In genomic region chrX:103674674-103675073, GRCm38 (mm10) we compare ENCODE assay signal across 13 mouse cellular contexts. TPM values are rescaled to one million over a fixed set of nuclear protein-coding genes. Genes with fewer than 3 reads are reported as not detected.
A peak's percentile ranks its signal among the peaks of the same experiment; 100 is the strongest.
DNase-seq lines count a peak whose midpoint lies in the region; ATAC-seq and TF ChIP-seq lines count a peak whose summit lies in the region.
"Had no signal": no experiment of that assay in that cellular context is flagged by ENCODE, and none has a peak within 500 bp of the region (broad histone marks: within the 10 kb centered on the region; RNA-seq: fewer than 3 reads in every experiment).

No protein-coding gene starts in this region.

- H3K4me3 ChIP-seq in forebrain, postnatal 0 days (ENCODE audit: low read depth, low read length), result no peak overlapping the region
- H3K4me3 ChIP-seq in forebrain, embryonic 15.5 days, result no peak overlapping the region
- no peak overlapping the region for H3K4me3 ChIP-seq in layer of hippocampus, adult 2 months
- H3K4me3 ChIP-seq in MEL (ENCODE audit: control insufficient read depth in 1 of 2, insufficient read depth in 1 of 2, low read depth in 2 of 2, low read length in 2 of 2), result no peak overlapping the region
- H3K4me3 ChIP-seq: forebrain, embryonic 10.5 days; heart, embryonic 15.5 days; limb, embryonic 13.5 days had no signal

- WGBS in forebrain, postnatal 0 days, result 25% methylated on average over 2 of the region's 2 CpGs
- WGBS in forebrain, embryonic 15.5 days, result 29% methylated on average over 2 of the region's 2 CpGs

- no peak overlapping the region for H3K9ac ChIP-seq in forebrain, postnatal 0 days
- no peak overlapping the region for H3K9ac ChIP-seq in forebrain, embryonic 15.5 days (replicated peaks)
- no peak overlapping the region for H3K9ac ChIP-seq in MEL (ENCODE audit: control insufficient read depth, low read depth, low read length, poor library complexity, severe bottlenecking)
- H3K9ac ChIP-seq: heart, embryonic 15.5 days; limb, embryonic 13.5 days had no signal

- no peaks in the 10 kb centered on the region for H3K27me3 ChIP-seq in forebrain, postnatal 0 days (ENCODE audit: insufficient read depth, low read length)
- 0 out of 2 replicates have a peak, but pooled peaks cover 2% of the 10 kb centered on the region for H3K27me3 ChIP-seq in forebrain, embryonic 15.5 days
- H3K27me3 ChIP-seq in MEL (ENCODE audit: control insufficient read depth in 1 of 2, insufficient read depth in 2 of 2, low read length in 2 of 2), result no peaks in the 10 kb centered on the region

- no peak for TF ChIP-seq EP300 in MEL (IDR thresholded peaks at IDR 0.05; ENCODE audit: low read depth in 1 of 2, low read length in 2 of 2)

- H3K36me3 ChIP-seq in forebrain, postnatal 0 days (ENCODE audit: insufficient read depth), result no peaks in the 10 kb centered on the region
- H3K36me3 ChIP-seq in forebrain, embryonic 15.5 days, result no peaks in the 10 kb centered on the region
- no peaks in the 10 kb centered on the region for H3K36me3 ChIP-seq in MEL (ENCODE audit: control insufficient read depth in 1 of 2, insufficient read depth in 2 of 2, low read length in 2 of 2)
- H3K36me3 ChIP-seq: forebrain, embryonic 10.5 days; heart, embryonic 15.5 days; limb, embryonic 13.5 days had no signal

- no peak for DNase-seq in forebrain, postnatal 0 days
- no peak for DNase-seq in layer of hippocampus, adult 2 months (ENCODE audit: low spot score in 2 of 2)
- DNase-seq in layer of hippocampus, postnatal 25 days (ENCODE audit: extremely low spot score in 1 of 2, low spot score in 1 of 2), result no peak
- DNase-seq in MEL (ENCODE audit: low read depth, low spot score), result no peak
- peak; percentile 52 for DNase-seq in gonadal fat pad, adult 2 months (ENCODE audit: low read depth)
- DNase-seq in T-cell, adult 2 months (ENCODE audit: low spot score), result no peak
- DNase-seq: right cerebral cortex, postnatal 4 days had no signal

- peak; percentile 56 for TF ChIP-seq CTCF in forebrain, postnatal 0 days (IDR thresholded peaks at IDR 0.05; ENCODE audit: low read depth)
- TF ChIP-seq CTCF in layer of hippocampus, adult 2 months (conservative IDR thresholded peaks at IDR 0.05), result peak; percentile 71
- TF ChIP-seq CTCF in MEL (IDR thresholded peaks at IDR 0.05 in 2 of 3, conservative IDR thresholded peaks at IDR 0.05 in 1 of 3; ENCODE audit: control insufficient read depth in 1 of 3, insufficient read depth in 1 of 3, low read depth in 2 of 3, low read length in 3 of 3, poor library complexity in 1 of 3, severe bottlenecking in 1 of 3), result peak in 1 of 3 experiments; percentile 18; a peak in 1 of 6 replicates

- peak; percentile 22 for TF ChIP-seq RAD21 in MEL (IDR thresholded peaks at IDR 0.05; ENCODE audit: low read depth, low read length)

- no peak for TF ChIP-seq POLR2A in MEL (IDR thresholded peaks at IDR 0.05; ENCODE audit: control insufficient read depth in 1 of 2, insufficient read depth in 1 of 2, low read depth in 1 of 2, low read length in 2 of 2, poor library complexity in 1 of 2)

- no peaks in the 10 kb centered on the region for H3K79me2 ChIP-seq in MEL (ENCODE audit: control insufficient read depth, insufficient read depth, low read length, poor library complexity)

- no peaks in the 10 kb centered on the region for H3K9me3 ChIP-seq in forebrain, postnatal 0 days (ENCODE audit: low read length)
- H3K9me3 ChIP-seq in forebrain, embryonic 15.5 days, result no peaks in the 10 kb centered on the region
- no peaks in the 10 kb centered on the region for H3K9me3 ChIP-seq in MEL (replicated peaks; ENCODE audit: insufficient read depth, low read length)
- H3K9me3 ChIP-seq: forebrain, embryonic 10.5 days; heart, embryonic 15.5 days; limb, embryonic 13.5 days had no signal

- H3K27ac ChIP-seq in forebrain, postnatal 0 days (ENCODE audit: low read depth, low read length), result no peak overlapping the region
- no peak overlapping the region for H3K27ac ChIP-seq in forebrain, embryonic 15.5 days (replicated peaks)
- H3K27ac ChIP-seq in layer of hippocampus, adult 2 months, result no peak overlapping the region
- H3K27ac ChIP-seq in MEL (ENCODE audit: control insufficient read depth, low read depth, low read length), result no peak overlapping the region
- H3K27ac ChIP-seq: forebrain, embryonic 10.5 days; heart, embryonic 15.5 days; limb, embryonic 13.5 days had no signal

- no peaks in the 10 kb centered on the region for H3K4me1 ChIP-seq in forebrain, postnatal 0 days (ENCODE audit: insufficient read depth)
- H3K4me1 ChIP-seq in forebrain, embryonic 15.5 days, result no peaks in the 10 kb centered on the region
- no peaks in the 10 kb centered on the region for H3K4me1 ChIP-seq in MEL (ENCODE audit: control insufficient read depth in 1 of 2, insufficient read depth in 2 of 2, low read length in 2 of 2)
- H3K4me1 ChIP-seq: forebrain, embryonic 10.5 days; heart, embryonic 15.5 days; limb, embryonic 13.5 days had no signal

- ATAC-seq in forebrain, postnatal 0 days, result no peak
- ATAC-seq in forebrain, embryonic 15.5 days (replicated peaks), result no peak
- no peak for ATAC-seq in megakaryocyte, adult 5-6 weeks (ENCODE audit: poor library complexity, severe bottlenecking)

- no peak overlapping the region for H3K4me2 ChIP-seq in forebrain, postnatal 0 days (ENCODE audit: low read depth)
- H3K4me2 ChIP-seq in forebrain, embryonic 15.5 days (replicated peaks), result no peak overlapping the region
- H3K4me2 ChIP-seq: heart, embryonic 15.5 days; limb, embryonic 13.5 days had no signal

TF ChIP-seq in MEL, 35 proteins besides CTCF, POLR2A, EP300 and RAD21:
- no peak for TF ChIP-seq ZKSCAN1 (IDR thresholded peaks at IDR 0.05; ENCODE audit: low read depth, low read length)
- TF ChIP-seq SMC3 (IDR thresholded peaks at IDR 0.05; ENCODE audit: low read depth, low read length), result peak; percentile 12; the same call in 1 of the 2 replicates

RNA-seq across cellular contexts. Expression of gene Zcchc13, which starts 44.3 kb away (rescaled TPM):
- total RNA-seq in forebrain, postnatal 0 days (2014; rRNA removed), result not detected in 2 replicates
- polyA plus RNA-seq in forebrain, postnatal 0 days (2015; fragmentation: Nextera tagmentation; extraction: Ambion mirVana), result not detected in 2 replicates
- not detected in 2 replicates for polyA plus RNA-seq in forebrain, embryonic 15.5 days (2015; fragmentation: Nextera tagmentation; extraction: Ambion mirVana)
- total RNA-seq in layer of hippocampus, adult 2 months (2021), result not detected
- not detected for total RNA-seq in layer of hippocampus, postnatal 25 days (2021)
- total RNA-seq in MEL (2012; rRNA removed), result not detected in 2 replicates
- not detected for polyA plus RNA-seq in MEL (2012; ENCODE audit: insufficient read depth in 1 of 2, insufficient read length in 2 of 2, low read depth in 1 of 2, low replicate concordance in 2 of 2, missing spikeins in 1 of 2)
- 0.39 and 0.75 TPM in 2 replicates for polyA plus RNA-seq in gonadal fat pad, adult 2 months (2012; rRNA removed)
- total RNA-seq in megakaryocyte, adult 5-6 weeks (2015), result 0.30 TPM in 1 of 2 replicates, not detected in the other
- total RNA-seq in megakaryocyte, adult 5-6 weeks (2017), result not detected in 2 replicates
- polyA plus RNA-seq: forebrain, embryonic 10.5 days; heart, embryonic 15.5 days; limb, embryonic 13.5 days; neural tube, embryonic 14.5 days had no signal
